Mouse (Mus musculus): ENCODE data around the gene Gm20388.

DNA sequence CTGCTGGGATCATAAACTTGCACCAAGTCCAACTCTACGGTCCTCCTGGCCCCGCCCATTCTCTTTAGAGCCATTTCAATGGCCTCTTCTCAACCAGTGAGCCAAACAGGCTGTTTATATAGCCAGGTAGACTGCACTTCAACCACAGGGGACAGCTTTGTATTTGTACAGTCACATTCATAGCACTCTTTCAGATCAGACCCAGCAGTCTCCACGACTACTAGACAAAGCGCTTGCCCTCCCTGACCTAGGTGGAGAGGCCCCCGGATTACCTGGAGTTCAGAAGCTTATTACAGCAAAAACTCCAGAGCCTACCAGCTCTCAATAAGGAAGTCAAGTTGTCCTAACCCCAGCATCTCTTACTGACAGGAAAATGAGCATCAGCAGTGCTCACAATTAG, 4083.0 kb downstream of the Gm20388 start:
- TF ChIP-seq CTCF (IDR thresholded peaks at IDR 0.05; ENCODE audit: low read depth) (no peak), EP300 (IDR thresholded peaks at IDR 0.05; ENCODE audit: low read depth) (no peak)

Measured in liver, embryonic 14.5 days (tissue).